Mouse (Mus musculus) liver, postnatal 0 days (tissue): ENCODE measurements around the gene Gm17018. TPM values are rescaled to one million over a fixed set of nuclear protein-coding genes. Genes with fewer than 3 reads are reported as not detected.

Source experiments
- ATAC-seq: fragments of 200-750 bp; cut with Nextera tagmentation; 2 replicates; pipeline ENCODE4 v1.8.0; 2017; ENCODE audit warnings: mild to moderate bottlenecking, moderate library complexity
- DNase-seq: peaks from one replicate; pipeline ENCODE4 v3.0.0-alpha.2; 2016
- H3K27ac ChIP-seq: fragments of 300-500 bp; sonication (generic); 2 replicates; pipeline ENCODE4 v1.5.1; 2014; ENCODE audit warnings: antibody characterized with exemption, moderate library complexity, mild to moderate bottlenecking, low read depth
- H3K27me3 ChIP-seq: fragments of 300-500 bp; sonication (generic); 2 replicates; pipeline ENCODE4 v1.6.1; 2014; ENCODE audit warnings: low read length, control low read depth, mixed read lengths; ENCODE audit not compliant: insufficient read depth
- H3K36me3 ChIP-seq: fragments of 300-500 bp; sonication (generic); replicated peaks from 2 replicates; pipeline ENCODE4 v1.6.1; 2014; ENCODE audit warnings: mild to moderate bottlenecking, control low read depth, low read length, moderate library complexity, mixed read lengths; ENCODE audit not compliant: insufficient read depth
- H3K4me1 ChIP-seq: fragments of 300-500 bp; sonication (generic); 2 replicates; pipeline ENCODE4 v1.6.1; 2014; ENCODE audit warnings: antibody characterized with exemption, mild to moderate bottlenecking, control low read depth; ENCODE audit not compliant: insufficient read depth
- H3K4me2 ChIP-seq: fragments of 300-500 bp; sonication (generic); 2 replicates; pipeline ENCODE4 v1.6.1; 2014; ENCODE audit warnings: low read depth, mild to moderate bottlenecking, low read length, moderate library complexity, mixed read lengths
- H3K4me3 ChIP-seq: fragments of 300-500 bp; sonication (generic); 2 replicates; pipeline ENCODE4 v1.5.1; 2014; ENCODE audit warnings: low read depth, low read length
- H3K9ac ChIP-seq: fragments of 300-500 bp; sonication (generic); replicated peaks from 2 replicates; pipeline ENCODE4 v1.6.1; 2014; ENCODE audit warnings: mild to moderate bottlenecking, moderate library complexity
- H3K9me3 ChIP-seq: fragments of 300-500 bp; sonication (generic); 2 replicates; pipeline ENCODE4 v1.6.1; 2016; ENCODE audit warnings: mild to moderate bottlenecking, control low read depth, low read length, mixed read lengths
- CTCF ChIP-seq: sonication (generic); IDR thresholded peaks from 2 replicates; pipeline ENCODE4 v1.5.1; 2016; ENCODE audit warnings: antibody characterized with exemption, low read depth
- EP300 ChIP-seq: IDR thresholded peaks from 2 replicates; pipeline ENCODE4 v1.6.1; 2016; ENCODE audit warnings: antibody characterized with exemption, low read depth, mild to moderate bottlenecking
- WGBS: fragments of 180-500 bp; shearing (Covaris S2); extraction: QIAGEN DNeasy Blood & Tissue Kit; methylation state at CpG from one replicate; pipeline ENCODE4 v1.1.7; 2014; ENCODE audit not compliant: insufficient replicate concordance; 5-methylcytosine and 5-hydroxymethylcytosine counted together
- polyA plus RNA-seq: library from polyadenylated mRNA; unstranded; fragments of >200 nt; fragmentation: Nextera tagmentation; extraction: Ambion mirVana; gene quantifications from 2 replicates; pipeline ENCODE4 v1.2.1, GENCODE M21; 2015

Gm17018 gene
- polyA plus RNA-seq, 1 experiment from 2014 or later: 13.1 TPM

DNA sequence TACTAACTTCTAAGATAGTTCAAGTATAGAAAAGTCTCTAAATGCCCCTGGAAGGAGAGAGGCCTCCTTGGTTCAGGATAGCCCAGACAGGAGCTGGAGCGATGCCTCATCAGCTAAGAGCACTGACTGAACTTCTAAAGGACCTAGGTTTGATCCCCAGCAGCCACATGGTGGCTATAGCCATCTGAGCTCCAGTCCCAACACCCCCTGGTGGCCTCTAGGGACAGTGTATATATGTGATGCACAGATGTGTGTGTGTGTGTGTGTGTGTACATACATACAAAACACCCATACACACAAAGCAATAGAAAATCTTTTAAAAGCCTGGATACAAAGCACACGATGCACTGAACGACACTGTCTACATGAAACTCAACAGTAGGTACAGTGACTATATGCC lies 68.8 kb downstream of the Gm17018 start:
- Histone ChIP-seq H3K9me3 (no peaks in the 10 kb centered on the region), H3K9ac (no peak overlapping the region)
- TF ChIP-seq EP300 (no peak), CTCF (peak; percentile 56)

More for the DNA sequence above, 68.8 kb downstream of the Gm17018 start:
- Histone ChIP-seq H3K36me3 (peaks cover 3% of the 10 kb centered on the region), H3K27me3 (no peaks in the 10 kb centered on the region), H3K4me3 (no peak overlapping the region), H3K27ac (no peak overlapping the region), H3K4me1 (peaks cover 12% of the 10 kb centered on the region), H3K4me2 (no peak overlapping the region)
- 90% methylated on average over 3 of the region's 3 CpGs for WGBS
- no peak for ATAC-seq
- no peak for DNase-seq

Other genes with a start within 250 kb of the Gm17018 start
- 20.3 and 21.3 TPM in 2 replicates for gene Btrc, start 196.9 kb upstream of the Gm17018 start, polyA plus RNA-seq
- gene Poll, start 84 bp upstream of the Gm17018 start, polyA plus RNA-seq: 3.1 and 3.4 TPM in 2 replicates
- 2.2 and 3.0 TPM in 2 replicates for gene Fbxw4, start 99.7 kb downstream of the Gm17018 start, polyA plus RNA-seq
- gene Fgf8, start 182.3 kb downstream of the Gm17018 start, polyA plus RNA-seq: not detected in 2 replicates
- 6.3 and 6.5 TPM in 2 replicates for gene Npm3, start 189.0 kb downstream of the Gm17018 start, polyA plus RNA-seq
- 10.3 and 10.8 TPM in 2 replicates for gene Mgea5, start 223.2 kb downstream of the Gm17018 start, polyA plus RNA-seq